Mouse (Mus musculus) limb, embryonic 11.5 days (tissue): ENCODE measurements at regions not wholly inside any gene's neighbourhood (a gene's known extent, or its start where the extent isn't known, plus 50 kb on each side); places are given as distances from the start of the nearest gene placed in this dataset.

Experiments
- ATAC-seq: fragments of 200-750 bp; cut with Nextera tagmentation; 2 replicates; pipeline ENCODE4 v1.8.0; 2017; ENCODE audit warnings: low read depth; ENCODE audit not compliant: insufficient number of reproducible peaks, low FRiP score, low TSS enrichment
- DNase-seq: peaks from one replicate; pipeline ENCODE4 v3.0.0-alpha.2; 2015; ENCODE audit warnings: low spot score
- H3K27ac ChIP-seq: fragments of 300-500 bp; sonication (generic); replicated peaks from 2 replicates; pipeline ENCODE4 v1.5.1; 2014; ENCODE audit warnings: low read depth, mild to moderate bottlenecking, low read length
- H3K27me3 ChIP-seq: fragments of 300-500 bp; sonication (generic); 2 replicates; pipeline ENCODE4 v1.6.1; 2014; ENCODE audit warnings: mild to moderate bottlenecking, low read length, mixed read lengths; ENCODE audit not compliant: control insufficient read depth, insufficient read depth
- H3K36me3 ChIP-seq: fragments of 300-500 bp; sonication (generic); 2 replicates; pipeline ENCODE4 v1.6.1; 2014; ENCODE audit warnings: mild to moderate bottlenecking, low read length, moderate library complexity, mixed read lengths; ENCODE audit not compliant: control insufficient read depth, insufficient read depth
- H3K4me1 ChIP-seq: fragments of 300-500 bp; sonication (generic); 2 replicates; pipeline ENCODE4 v1.6.1; 2014; ENCODE audit warnings: low read length, mixed read lengths; ENCODE audit not compliant: control insufficient read depth, insufficient read depth
- H3K4me2 ChIP-seq: fragments of 300-500 bp; sonication (generic); 2 replicates; pipeline ENCODE4 v1.6.1; 2014; ENCODE audit warnings: low read depth, mild to moderate bottlenecking, moderate library complexity; ENCODE audit not compliant: severe bottlenecking
- H3K4me3 ChIP-seq: fragments of 300-500 bp; sonication (generic); 2 replicates; pipeline ENCODE4 v1.5.1; 2014; ENCODE audit warnings: low read depth, low read length
- H3K9ac ChIP-seq: fragments of 300-500 bp; sonication (generic); 2 replicates; pipeline ENCODE4 v1.6.1; 2014; ENCODE audit warnings: mild to moderate bottlenecking, low read length
- H3K9me3 ChIP-seq: fragments of 300-500 bp; sonication (generic); 2 replicates; pipeline ENCODE4 v1.6.1; 2016; ENCODE audit warnings: low read length; ENCODE audit not compliant: control insufficient read depth
- WGBS: fragments of 180-500 bp; shearing (Covaris S2); extraction: QIAGEN DNeasy Blood & Tissue Kit; methylation state at CpG from one replicate; pipeline ENCODE4 v1.1.7; 2014; 5-methylcytosine and 5-hydroxymethylcytosine counted together

- Histone ChIP-seq H3K9me3 (no peaks in the 10 kb centered on the region), H3K9ac (no peak overlapping the region), H3K27me3 (no peaks in the 10 kb centered on the region), H3K4me1 (no peaks in the 10 kb centered on the region), H3K4me3 (no peak overlapping the region), H3K4me2 (no peak overlapping the region), H3K27ac (no peak overlapping the region), H3K36me3 (no peaks in the 10 kb centered on the region)
- ATAC-seq (no peak), DNase-seq (no peak)
- 74% methylated on average over 6 of the region's 6 CpGs for whole genome bisulfite sequencing
Observed at GRCm38 (mm10) chr13:107665775-107666174, 378.5 kb upstream of the Smim15 start.

- H3K9ac ChIP-seq, result no peak overlapping the region
- 54% methylated on average over 8 of the region's 8 CpGs for WGBS
Observed at GRCm38 (mm10) chr13:107664197-107664596, 380.0 kb upstream of the Smim15 start.

GRCm38 (mm10) chr13:107663745-107664144 is 380.5 kb upstream of the Smim15 start:
- no peak overlapping the region for H3K9ac ChIP-seq
- DNase-seq (no peak), ATAC-seq (no peak)
- H3K27ac ChIP-seq, result no peak overlapping the region
- H3K4me1 ChIP-seq, result no peaks in the 10 kb centered on the region
- no peak overlapping the region for H3K4me3 ChIP-seq
- WGBS, result 28% methylated on average over 12 of the region's 12 CpGs
- H3K4me2 ChIP-seq, result no peak overlapping the region
- no peaks in the 10 kb centered on the region for H3K27me3 ChIP-seq
- no peaks in the 10 kb centered on the region for H3K9me3 ChIP-seq
- no peaks in the 10 kb centered on the region for H3K36me3 ChIP-seq

More at GRCm38 (mm10) chr13:107664197-107664596, 380.0 kb upstream of the Smim15 start:
- ATAC-seq, result no peak
- H3K27me3 ChIP-seq, result no peaks in the 10 kb centered on the region
- DNase-seq, result no peak
- H3K4me3 ChIP-seq, result no peak overlapping the region
- H3K4me1 ChIP-seq, result no peaks in the 10 kb centered on the region
- H3K4me2 ChIP-seq, result no peak overlapping the region
- H3K27ac ChIP-seq, result no peak overlapping the region
- no peaks in the 10 kb centered on the region for H3K36me3 ChIP-seq
- no peaks in the 10 kb centered on the region for H3K9me3 ChIP-seq

DNA sequence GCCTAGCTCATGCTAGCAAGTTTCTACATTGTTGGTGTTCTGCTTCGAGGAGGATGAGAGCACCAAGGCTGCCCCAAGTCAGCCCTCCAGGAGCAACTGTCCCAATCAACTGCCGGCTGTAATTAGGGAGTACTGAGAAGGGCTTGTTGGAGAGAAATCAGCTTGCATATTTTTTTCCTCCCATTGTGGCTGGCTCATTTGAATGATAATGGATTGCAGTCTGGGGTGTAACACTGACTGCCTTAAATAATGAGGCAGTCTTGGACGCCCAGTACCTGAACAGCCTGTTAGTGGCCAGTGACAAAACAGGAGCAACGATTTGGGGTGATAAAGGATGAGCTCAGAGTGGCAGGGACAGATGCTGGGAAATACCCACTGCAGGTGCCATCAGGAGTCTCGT is 382.8 kb upstream of the Smim15 start:
- ATAC-seq (no peak), DNase-seq (no peak)
- Histone ChIP-seq H3K27me3 (no peaks in the 10 kb centered on the region), H3K4me3 (no peak overlapping the region), H3K9ac (no peak overlapping the region), H3K4me2 (no peak overlapping the region), H3K36me3 (no peaks in the 10 kb centered on the region), H3K9me3 (no peaks in the 10 kb centered on the region), H3K27ac (no peak overlapping the region), H3K4me1 (no peaks in the 10 kb centered on the region)
- WGBS, result 19% methylated on average over 5 of the region's 5 CpGs

DNA sequence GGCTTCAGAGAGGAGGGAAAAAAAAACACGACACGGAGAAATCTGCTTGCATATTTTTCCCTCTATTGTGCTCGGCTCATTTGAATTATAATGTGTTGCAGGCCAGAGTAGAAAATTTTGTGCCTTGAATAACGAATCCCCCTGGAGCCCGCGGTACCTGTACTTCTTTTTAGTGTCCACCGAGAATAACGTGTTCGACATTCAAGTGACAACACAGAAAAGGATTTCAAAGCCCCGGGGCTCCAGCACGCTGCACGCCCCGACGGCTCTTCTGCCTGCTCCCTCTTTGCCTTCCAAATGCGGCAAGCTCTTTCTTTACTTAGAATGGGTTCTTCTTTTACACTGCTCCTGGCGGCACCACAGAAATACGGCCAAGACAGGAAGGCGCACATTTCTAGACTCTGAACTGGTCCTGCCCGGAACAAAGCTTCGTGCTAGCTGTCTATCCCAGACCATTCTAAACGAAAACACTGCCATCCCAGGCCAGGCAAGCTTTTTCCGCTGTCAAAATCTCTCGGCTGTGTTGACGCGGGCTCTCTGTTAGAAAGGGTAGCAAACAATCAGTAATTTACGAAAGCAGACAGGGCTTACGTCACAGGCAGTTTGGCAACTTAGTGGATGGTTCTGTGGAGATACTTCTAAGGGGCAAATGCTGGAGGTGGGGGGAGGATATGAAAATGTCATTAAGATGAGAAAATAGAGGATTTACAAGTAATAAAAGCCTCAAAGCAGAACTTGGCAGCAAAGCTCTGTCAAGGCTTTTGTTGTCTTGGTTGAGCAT is 398.2 kb upstream of the Smim15 start:
- H3K9ac ChIP-seq, result no peak overlapping the region
- H3K4me2 ChIP-seq, result peak overlapping the region; percentile 51
- ATAC-seq, result no peak
- no peaks in the 10 kb centered on the region for H3K36me3 ChIP-seq
- H3K27ac ChIP-seq, result no peak overlapping the region
- peak overlapping the region; percentile 28; the same call in 1 of the 2 replicates for H3K4me3 ChIP-seq
- WGBS, result 4% methylated on average over 27 of the region's 27 CpGs
- peaks cover 21% of the 10 kb centered on the region for H3K27me3 ChIP-seq
- H3K9me3 ChIP-seq, result no peaks in the 10 kb centered on the region
- DNase-seq, result peak; percentile 63
- peaks cover 14% of the 10 kb centered on the region; the same call in 1 of the 2 replicates for H3K4me1 ChIP-seq

- peaks cover 21% of the 10 kb centered on the region for H3K27me3 ChIP-seq
- 2% methylated on average over 36 of the region's 36 CpGs for WGBS
- peak overlapping the region; percentile 51 for H3K4me2 ChIP-seq
- H3K4me1 ChIP-seq, result peaks cover 14% of the 10 kb centered on the region; the same call in 1 of the 2 replicates
- DNase-seq (peak; percentile 55), ATAC-seq (0 out of 2 replicates have a peak, but pooled peaks have one; percentile 28)
- no peaks in the 10 kb centered on the region for H3K36me3 ChIP-seq
- H3K27ac ChIP-seq, result no peak overlapping the region
- peak overlapping the region; percentile 27; the same call in 1 of the 2 replicates for H3K9ac ChIP-seq
- no peaks in the 10 kb centered on the region for H3K9me3 ChIP-seq
- H3K4me3 ChIP-seq, result peak overlapping the region; percentile 28
Observed at GRCm38 (mm10) chr13:107645121-107645864, 399.0 kb upstream of the Smim15 start.

DNA sequence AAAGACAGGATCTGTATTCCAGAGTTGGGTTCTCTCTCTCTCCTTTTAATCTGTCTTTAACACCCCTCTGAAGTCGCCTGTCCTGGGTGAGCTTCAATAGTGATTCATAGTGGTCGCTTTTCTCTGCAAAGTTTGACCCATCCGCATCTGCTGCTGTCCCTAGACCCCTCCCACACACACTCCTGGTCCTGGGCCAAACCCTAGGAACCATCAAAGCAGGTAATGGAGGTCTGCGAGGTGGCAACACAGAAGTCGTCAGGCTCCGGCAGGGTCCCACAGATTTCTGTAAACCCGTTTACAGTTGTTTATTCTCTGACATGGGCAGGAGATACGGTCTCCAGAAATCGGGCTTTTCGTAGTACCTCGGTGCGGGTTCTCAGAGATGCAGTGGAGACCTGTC is 399.5 kb upstream of the Smim15 start:
- H3K9ac ChIP-seq, result no peak overlapping the region; the same call in 1 of the 2 replicates

GRCm38 (mm10) chr13:107641926-107642657 is 402.2 kb upstream of the Smim15 start:
- ATAC-seq (no peak), DNase-seq (no peak)
- Histone ChIP-seq H3K36me3 (no peaks in the 10 kb centered on the region), H3K9ac (no peak overlapping the region), H3K9me3 (no peaks in the 10 kb centered on the region), H3K4me1 (peaks cover 10% of the 10 kb centered on the region; the same call in 1 of the 2 replicates), H3K27ac (no peak overlapping the region), H3K4me3 (no peak overlapping the region), H3K4me2 (no peak overlapping the region), H3K27me3 (peaks cover 21% of the 10 kb centered on the region)
- 85% methylated on average over 14 of the region's 14 CpGs for WGBS

More for the DNA sequence above, 399.5 kb upstream of the Smim15 start:
- WGBS, result 16% methylated on average over 12 of the region's 12 CpGs
- no peak overlapping the region; the same call in 1 of the 2 replicates for H3K4me3 ChIP-seq
- ATAC-seq, result no peak
- H3K4me1 ChIP-seq, result peaks cover 10% of the 10 kb centered on the region; the same call in 1 of the 2 replicates
- H3K4me2 ChIP-seq, result peak overlapping the region; percentile 51; the same call in 1 of the 2 replicates
- DNase-seq, result no peak
- H3K36me3 ChIP-seq, result no peaks in the 10 kb centered on the region
- peaks cover 21% of the 10 kb centered on the region for H3K27me3 ChIP-seq
- H3K27ac ChIP-seq, result no peak overlapping the region
- H3K9me3 ChIP-seq, result no peaks in the 10 kb centered on the region
